Mouse (Mus musculus): ENCODE measurements at regions not wholly inside any gene's neighbourhood (a gene's known extent, or its start where the extent isn't known, plus 50 kb on each side); places are given as distances from the start of the nearest gene placed in this dataset.
A peak's percentile ranks its signal among the peaks of the same experiment; 100 is the strongest.

DNA sequence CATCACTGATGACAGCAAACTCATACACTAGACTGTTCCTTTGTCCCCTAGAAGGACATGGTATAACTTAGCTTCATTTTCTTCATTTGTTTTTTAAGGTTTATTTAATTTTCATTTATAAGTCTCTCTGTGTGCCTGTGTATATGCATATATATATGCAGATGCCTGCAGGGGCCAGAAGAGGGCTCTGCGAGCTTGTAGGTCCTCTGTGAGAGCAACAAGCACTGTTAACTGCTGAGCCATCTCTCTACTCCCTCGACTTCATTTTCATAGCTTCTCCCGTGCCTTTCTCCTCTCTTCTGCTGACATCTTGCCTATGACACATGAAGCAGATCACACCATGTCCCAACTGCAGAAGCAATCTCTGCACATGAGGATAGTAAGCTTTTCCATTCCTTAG is 72.9 kb upstream of the Foxn3 start:
- Histone ChIP-seq H3K4me3 (replicated peaks; ENCODE audit: insufficient read depth, low read depth, low read length) (no peak overlapping the region), H3K27me3 (ENCODE audit: control insufficient read depth, insufficient read depth, low read length) (no peaks in the 10 kb centered on the region), H3K4me1 (ENCODE audit: control insufficient read depth, insufficient read depth, low read length) (no peaks in the 10 kb centered on the region), H3K27ac (ENCODE audit: insufficient read depth, low read length) (no peak overlapping the region)
- 87% methylated on average over 3 of the region's 3 CpGs for WGBS
- no peak for DNase-seq
- TF ChIP-seq POLR2A (IDR thresholded peaks at IDR 0.05; ENCODE audit: borderline replicate concordance, insufficient read depth, low read length): no peak

- TF ChIP-seq POLR2A (IDR thresholded peaks at IDR 0.05; ENCODE audit: borderline replicate concordance, insufficient read depth, low read length) (no peak), CTCF (IDR thresholded peaks at IDR 0.05; ENCODE audit: borderline replicate concordance, insufficient read depth, low read depth, low read length) (no peak)
- Histone ChIP-seq H3K27ac (ENCODE audit: insufficient read depth, low read length) (no peak overlapping the region), H3K4me3 (replicated peaks; ENCODE audit: insufficient read depth, low read depth, low read length) (no peak overlapping the region), H3K27me3 (ENCODE audit: control insufficient read depth, insufficient read depth, low read length) (no peaks in the 10 kb centered on the region), H3K4me1 (ENCODE audit: control insufficient read depth, insufficient read depth, low read length) (no peaks in the 10 kb centered on the region)
- DNase-seq: no peak
- 82% methylated on average over 4 of the region's 4 CpGs for WGBS
These were observed 72.0 kb upstream of the Foxn3 start for GRCm38 (mm10) chr12:99635361-99635760.

GRCm38 (mm10) chr12:99634726-99635125 is 71.3 kb upstream of the Foxn3 start:
- H3K4me3 ChIP-seq (replicated peaks; ENCODE audit: insufficient read depth, low read depth, low read length): no peak overlapping the region
- no peaks in the 10 kb centered on the region for H3K4me1 ChIP-seq (ENCODE audit: control insufficient read depth, insufficient read depth, low read length)
- 96% methylated on average over 4 of the region's 4 CpGs for WGBS
- H3K27ac ChIP-seq (ENCODE audit: insufficient read depth, low read length): no peak overlapping the region
- no peaks in the 10 kb centered on the region for H3K27me3 ChIP-seq (ENCODE audit: control insufficient read depth, insufficient read depth, low read length)
- no peak for DNase-seq
- TF ChIP-seq POLR2A (IDR thresholded peaks at IDR 0.05; ENCODE audit: borderline replicate concordance, insufficient read depth, low read length) (no peak), CTCF (IDR thresholded peaks at IDR 0.05; ENCODE audit: borderline replicate concordance, insufficient read depth, low read depth, low read length) (no peak)

DNA sequence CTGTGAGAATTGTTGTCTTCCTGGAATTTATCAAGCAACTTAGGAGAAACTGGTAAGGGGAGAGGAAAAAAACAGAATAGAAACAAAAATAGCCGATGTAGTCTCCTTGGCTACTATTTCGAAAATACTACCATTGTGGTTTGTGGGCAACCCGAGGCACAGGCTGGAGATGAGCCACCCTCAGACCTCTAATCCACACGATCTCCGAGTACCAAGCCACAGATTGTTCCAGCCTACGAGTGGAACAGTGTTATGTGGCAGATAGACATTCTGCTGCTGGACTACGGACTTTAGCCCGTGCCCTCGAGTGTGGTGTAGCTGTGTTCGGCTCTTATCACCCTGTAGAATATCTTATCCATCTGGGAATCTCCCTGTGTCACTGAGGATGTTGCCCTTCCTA is 70.3 kb upstream of the Foxn3 start:
- Histone ChIP-seq H3K27ac (ENCODE audit: insufficient read depth, low read length) (no peak overlapping the region), H3K27me3 (ENCODE audit: control insufficient read depth, insufficient read depth, low read length) (no peaks in the 10 kb centered on the region), H3K4me3 (replicated peaks; ENCODE audit: insufficient read depth, low read depth, low read length) (no peak overlapping the region), H3K4me1 (ENCODE audit: control insufficient read depth, insufficient read depth, low read length) (no peaks in the 10 kb centered on the region)
- no peak for DNase-seq
- TF ChIP-seq POLR2A (IDR thresholded peaks at IDR 0.05; ENCODE audit: borderline replicate concordance, insufficient read depth, low read length) (no peak), CTCF (IDR thresholded peaks at IDR 0.05; ENCODE audit: borderline replicate concordance, insufficient read depth, low read depth, low read length) (no peak)
- 92% methylated on average over 10 of the region's 10 CpGs for WGBS

- no peak overlapping the region for H3K27ac ChIP-seq (ENCODE audit: insufficient read depth, low read length)
- 94% methylated on average over 6 of the region's 6 CpGs for WGBS
- DNase-seq: no peak
- no peaks in the 10 kb centered on the region for H3K27me3 ChIP-seq (ENCODE audit: control insufficient read depth, insufficient read depth, low read length)
- TF ChIP-seq POLR2A (IDR thresholded peaks at IDR 0.05; ENCODE audit: borderline replicate concordance, insufficient read depth, low read length) (no peak), CTCF (IDR thresholded peaks at IDR 0.05; ENCODE audit: borderline replicate concordance, insufficient read depth, low read depth, low read length) (no peak)
- H3K4me3 ChIP-seq (replicated peaks; ENCODE audit: insufficient read depth, low read depth, low read length): no peak overlapping the region
- no peaks in the 10 kb centered on the region for H3K4me1 ChIP-seq (ENCODE audit: control insufficient read depth, insufficient read depth, low read length)
These were observed 69.6 kb upstream of the Foxn3 start for GRCm38 (mm10) chr12:99632988-99633387.

- WGBS: 96% methylated on average over 4 of the region's 4 CpGs
- no peak for TF ChIP-seq CTCF (IDR thresholded peaks at IDR 0.05; ENCODE audit: borderline replicate concordance, insufficient read depth, low read depth, low read length)
- no peak for TF ChIP-seq POLR2A (IDR thresholded peaks at IDR 0.05; ENCODE audit: borderline replicate concordance, insufficient read depth, low read length)
These were observed 66.2 kb upstream of the Foxn3 start for GRCm38 (mm10) chr12:99629606-99630005.

GRCm38 (mm10) chr12:99628421-99628820 is 65.0 kb upstream of the Foxn3 start:
- no peak for TF ChIP-seq POLR2A (IDR thresholded peaks at IDR 0.05; ENCODE audit: borderline replicate concordance, insufficient read depth, low read length)
- TF ChIP-seq CTCF (IDR thresholded peaks at IDR 0.05; ENCODE audit: borderline replicate concordance, insufficient read depth, low read depth, low read length): no peak
- H3K27ac ChIP-seq (ENCODE audit: insufficient read depth, low read length): no peak overlapping the region
- no peak overlapping the region for H3K4me3 ChIP-seq (replicated peaks; ENCODE audit: insufficient read depth, low read depth, low read length)
- 74% methylated on average over 3 of the region's 3 CpGs for WGBS
- DNase-seq: no peak
- H3K27me3 ChIP-seq (ENCODE audit: control insufficient read depth, insufficient read depth, low read length): no peaks in the 10 kb centered on the region
- no peaks in the 10 kb centered on the region; the same call in 1 of the 2 replicates for H3K4me1 ChIP-seq (ENCODE audit: control insufficient read depth, insufficient read depth, low read length)

More at GRCm38 (mm10) chr12:99629606-99630005, 66.2 kb upstream of the Foxn3 start:
- no peak for DNase-seq
- Histone ChIP-seq H3K4me1 (ENCODE audit: control insufficient read depth, insufficient read depth, low read length) (no peaks in the 10 kb centered on the region; the same call in 1 of the 2 replicates), H3K27ac (ENCODE audit: insufficient read depth, low read length) (no peak overlapping the region), H3K27me3 (ENCODE audit: control insufficient read depth, insufficient read depth, low read length) (no peaks in the 10 kb centered on the region), H3K4me3 (replicated peaks; ENCODE audit: insufficient read depth, low read depth, low read length) (no peak overlapping the region)

GRCm38 (mm10) chr12:99627898-99628231 is 64.5 kb upstream of the Foxn3 start:
- Histone ChIP-seq H3K4me1 (ENCODE audit: control insufficient read depth, insufficient read depth, low read length) (no peaks in the 10 kb centered on the region; the same call in 1 of the 2 replicates), H3K27ac (ENCODE audit: insufficient read depth, low read length) (no peak overlapping the region; the same call in 1 of the 2 replicates), H3K4me3 (replicated peaks; ENCODE audit: insufficient read depth, low read depth, low read length) (peak overlapping the region; percentile 66), H3K27me3 (ENCODE audit: control insufficient read depth, insufficient read depth, low read length) (no peaks in the 10 kb centered on the region)
- TF ChIP-seq CTCF (IDR thresholded peaks at IDR 0.05; ENCODE audit: borderline replicate concordance, insufficient read depth, low read depth, low read length) (no peak), POLR2A (IDR thresholded peaks at IDR 0.05; ENCODE audit: borderline replicate concordance, insufficient read depth, low read length) (no peak)
- peak; percentile 88 to 89 for DNase-seq
- 2% methylated on average over 30 of the region's 30 CpGs for WGBS
